Mouse (Mus musculus): ENCODE measurements at regions not wholly inside any gene's neighbourhood (a gene's known extent, or its start where the extent isn't known, plus 50 kb on each side); places are given as distances from the start of the nearest gene placed in this dataset.

DNA sequence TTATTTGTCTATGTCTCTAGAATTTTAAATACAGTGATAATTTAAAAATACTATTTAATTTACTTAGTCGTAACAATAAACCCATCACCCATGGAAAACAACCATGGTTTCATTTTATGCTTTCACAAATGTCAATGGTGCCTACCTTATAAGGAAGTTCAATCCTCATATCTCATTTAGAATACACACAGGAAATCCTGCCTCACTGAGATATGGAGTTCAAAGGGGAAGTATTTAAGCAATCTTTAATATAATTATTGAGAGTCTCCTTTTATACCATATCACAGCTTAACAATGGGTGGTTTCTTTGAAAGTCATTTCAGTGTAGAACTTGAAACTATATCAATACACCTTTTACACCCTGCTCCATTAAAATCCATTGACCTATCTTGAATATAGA is 86.0 kb upstream of the Maf start:
- Histone ChIP-seq H3K36me3 (ENCODE audit: control insufficient read depth, insufficient read depth, low read length, poor library complexity, severe bottlenecking) (no peaks in the 10 kb centered on the region), H3K27me3 (ENCODE audit: control insufficient read depth, insufficient read depth, low read length, poor library complexity, severe bottlenecking) (no peaks in the 10 kb centered on the region)
- DNase-seq (ENCODE audit: low read depth, low spot score): no peak

GRCm38 (mm10) chr8:115788421-115788820 is 80.8 kb upstream of the Maf start:
- no peak for DNase-seq (ENCODE audit: low read depth, low spot score)
- Histone ChIP-seq H3K36me3 (ENCODE audit: control insufficient read depth, insufficient read depth, low read length, poor library complexity, severe bottlenecking) (no peaks in the 10 kb centered on the region), H3K27me3 (ENCODE audit: control insufficient read depth, insufficient read depth, low read length, poor library complexity, severe bottlenecking) (no peaks in the 10 kb centered on the region)

- H3K27me3 ChIP-seq (ENCODE audit: control insufficient read depth, insufficient read depth, low read length, poor library complexity, severe bottlenecking): no peaks in the 10 kb centered on the region
- DNase-seq (ENCODE audit: low read depth, low spot score): no peak
- H3K36me3 ChIP-seq (ENCODE audit: control insufficient read depth, insufficient read depth, low read length, poor library complexity, severe bottlenecking): no peaks in the 10 kb centered on the region
These were observed 78.6 kb upstream of the Maf start for GRCm38 (mm10) chr8:115786185-115786584.

DNA sequence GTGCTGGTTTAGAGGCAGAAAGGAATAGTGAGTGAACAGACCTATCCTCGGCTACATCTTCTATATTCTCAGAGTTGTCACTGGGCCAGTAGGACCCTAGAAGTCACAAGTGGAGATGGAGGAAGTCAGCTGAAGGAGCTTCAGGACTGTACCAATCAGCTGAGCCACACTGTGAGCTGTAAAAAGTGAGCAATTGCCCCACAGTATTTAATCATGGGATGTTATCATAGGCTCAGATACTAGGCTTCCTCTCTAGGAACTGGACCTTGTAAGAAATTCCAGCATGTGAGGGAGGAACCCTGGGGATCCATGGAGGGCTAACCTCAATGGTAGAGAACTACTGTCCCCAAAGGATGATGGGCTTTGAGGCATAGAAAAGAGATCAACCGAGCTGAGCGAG is 78.2 kb upstream of the Maf start:
- no peaks in the 10 kb centered on the region for H3K36me3 ChIP-seq (ENCODE audit: control insufficient read depth, insufficient read depth, low read length, poor library complexity, severe bottlenecking)

DNA sequence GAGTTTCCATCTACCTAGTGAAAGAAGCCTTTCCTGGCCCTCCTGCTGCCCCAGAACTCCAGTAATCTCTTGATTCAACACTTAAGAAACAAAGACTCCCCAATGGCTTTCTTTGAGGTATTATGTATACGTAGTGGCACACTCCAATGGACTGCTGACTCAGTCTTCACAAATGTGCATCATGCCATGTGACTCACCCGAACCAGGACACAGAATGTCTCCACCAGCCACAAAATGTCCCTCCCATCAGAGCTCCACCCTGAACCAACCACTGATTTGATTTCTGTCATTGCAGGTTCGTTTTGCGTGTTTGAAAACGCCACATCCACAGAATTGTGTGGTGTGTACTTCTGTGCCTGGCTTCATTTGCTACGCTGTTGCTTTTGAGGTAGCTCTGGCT is 75.8 kb upstream of the Maf start:
- no peak for DNase-seq (ENCODE audit: low read depth, low spot score)
- Histone ChIP-seq H3K36me3 (ENCODE audit: control insufficient read depth, insufficient read depth, low read length, poor library complexity, severe bottlenecking) (no peaks in the 10 kb centered on the region), H3K27me3 (ENCODE audit: control insufficient read depth, insufficient read depth, low read length, poor library complexity, severe bottlenecking) (no peaks in the 10 kb centered on the region)

More for the DNA sequence above, 78.2 kb upstream of the Maf start:
- no peaks in the 10 kb centered on the region for H3K27me3 ChIP-seq (ENCODE audit: control insufficient read depth, insufficient read depth, low read length, poor library complexity, severe bottlenecking)
- DNase-seq (ENCODE audit: low read depth, low spot score): no peak

GRCm38 (mm10) chr8:115778433-115778832 is 70.8 kb upstream of the Maf start:
- no peaks in the 10 kb centered on the region for H3K36me3 ChIP-seq (ENCODE audit: control insufficient read depth, insufficient read depth, low read length, poor library complexity, severe bottlenecking)
- DNase-seq (ENCODE audit: low read depth, low spot score): no peak
- H3K27me3 ChIP-seq (ENCODE audit: control insufficient read depth, insufficient read depth, low read length, poor library complexity, severe bottlenecking): no peaks in the 10 kb centered on the region

DNA sequence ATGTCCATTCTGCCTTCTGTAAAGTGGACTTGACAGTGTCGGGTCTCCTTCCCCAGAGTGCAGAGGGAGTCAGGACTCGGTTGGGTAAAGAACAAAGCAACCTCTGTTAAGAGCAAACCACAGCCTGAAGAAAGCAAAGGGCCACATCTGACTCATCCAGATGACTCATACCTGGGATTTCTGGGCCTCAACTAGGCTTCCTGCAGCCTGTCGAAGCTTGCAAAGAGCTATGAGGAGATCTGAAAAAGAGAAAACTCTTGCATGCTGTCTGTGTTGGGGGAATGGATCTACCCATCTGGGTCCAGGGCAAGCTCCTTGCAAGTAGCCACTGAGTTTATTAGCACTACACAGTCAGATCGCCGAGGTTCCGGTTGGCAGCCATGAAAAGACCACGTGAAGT is 63.5 kb upstream of the Maf start:
- H3K27me3 ChIP-seq (ENCODE audit: control insufficient read depth, insufficient read depth, low read length, poor library complexity, severe bottlenecking): no peaks in the 10 kb centered on the region
- no peak for DNase-seq (ENCODE audit: low read depth, low spot score)
- no peaks in the 10 kb centered on the region for H3K36me3 ChIP-seq (ENCODE audit: control insufficient read depth, insufficient read depth, low read length, poor library complexity, severe bottlenecking)

GRCm38 (mm10) chr8:115768631-115769030 is 61.0 kb upstream of the Maf start:
- no peak for DNase-seq (ENCODE audit: low read depth, low spot score)
- H3K36me3 ChIP-seq (ENCODE audit: control insufficient read depth, insufficient read depth, low read length, poor library complexity, severe bottlenecking): no peaks in the 10 kb centered on the region
- H3K27me3 ChIP-seq (ENCODE audit: control insufficient read depth, insufficient read depth, low read length, poor library complexity, severe bottlenecking): no peaks in the 10 kb centered on the region

- Histone ChIP-seq H3K36me3 (ENCODE audit: control insufficient read depth, insufficient read depth, low read length, poor library complexity, severe bottlenecking) (no peaks in the 10 kb centered on the region), H3K27me3 (ENCODE audit: control insufficient read depth, insufficient read depth, low read length, poor library complexity, severe bottlenecking) (no peaks in the 10 kb centered on the region)
- DNase-seq (ENCODE audit: low read depth, low spot score): no peak
These were observed 58.8 kb upstream of the Maf start for GRCm38 (mm10) chr8:115766218-115766898.

GRCm38 (mm10) chr8:115764551-115764950 is 57.0 kb upstream of the Maf start:
- Histone ChIP-seq H3K27me3 (ENCODE audit: control insufficient read depth, insufficient read depth, low read length, poor library complexity, severe bottlenecking) (no peaks in the 10 kb centered on the region), H3K36me3 (ENCODE audit: control insufficient read depth, insufficient read depth, low read length, poor library complexity, severe bottlenecking) (no peaks in the 10 kb centered on the region)
- no peak for DNase-seq (ENCODE audit: low read depth, low spot score)

DNA sequence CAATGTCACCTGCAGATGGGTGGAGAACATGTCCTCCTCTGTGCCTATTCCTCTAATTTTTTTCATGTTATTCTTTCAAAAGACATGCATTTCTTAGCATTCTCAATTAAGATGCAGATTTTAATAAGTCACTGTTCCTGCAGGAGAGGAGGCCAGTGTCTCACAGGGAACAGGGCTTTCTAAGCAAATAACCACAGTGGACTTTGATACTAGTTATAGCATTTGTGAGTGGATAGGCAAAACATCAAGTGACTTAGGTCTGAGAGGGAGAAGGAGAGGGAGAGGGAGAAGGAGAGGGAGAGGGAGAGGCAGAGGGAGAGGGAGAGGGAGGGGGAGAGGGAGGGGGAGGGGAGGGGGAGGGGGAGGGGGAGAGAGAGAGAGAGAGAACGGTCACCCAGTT is 50.4 kb upstream of the Maf start:
- no peaks in the 10 kb centered on the region for H3K27me3 ChIP-seq (ENCODE audit: control insufficient read depth, insufficient read depth, low read length, poor library complexity, severe bottlenecking)
- no peak for DNase-seq (ENCODE audit: low read depth, low spot score)
- no peaks in the 10 kb centered on the region for H3K36me3 ChIP-seq (ENCODE audit: control insufficient read depth, insufficient read depth, low read length, poor library complexity, severe bottlenecking)
